Mouse (Mus musculus) embryo, embryonic 10 days (tissue): ENCODE results near the gene Ddx39b.
A peak's percentile ranks its signal among the peaks of the same experiment; 100 is the strongest.
"Not testable (repeated sequence)": the region's sequence is repeated elsewhere in the genome, so short reads cannot be mapped to it uniquely, and the experiment has no call there.

Source experiments
- DNase-seq: peaks from one replicate; pipeline ENCODE4 v3.0.0-alpha.2; 2015; ENCODE audit warnings: low spot score

The Ddx39b gene

GRCm38 (mm10) chr17:35219601-35220041 is 21.9 kb upstream of the Ddx39b start:
- DNase-seq, result no peak

DNA sequence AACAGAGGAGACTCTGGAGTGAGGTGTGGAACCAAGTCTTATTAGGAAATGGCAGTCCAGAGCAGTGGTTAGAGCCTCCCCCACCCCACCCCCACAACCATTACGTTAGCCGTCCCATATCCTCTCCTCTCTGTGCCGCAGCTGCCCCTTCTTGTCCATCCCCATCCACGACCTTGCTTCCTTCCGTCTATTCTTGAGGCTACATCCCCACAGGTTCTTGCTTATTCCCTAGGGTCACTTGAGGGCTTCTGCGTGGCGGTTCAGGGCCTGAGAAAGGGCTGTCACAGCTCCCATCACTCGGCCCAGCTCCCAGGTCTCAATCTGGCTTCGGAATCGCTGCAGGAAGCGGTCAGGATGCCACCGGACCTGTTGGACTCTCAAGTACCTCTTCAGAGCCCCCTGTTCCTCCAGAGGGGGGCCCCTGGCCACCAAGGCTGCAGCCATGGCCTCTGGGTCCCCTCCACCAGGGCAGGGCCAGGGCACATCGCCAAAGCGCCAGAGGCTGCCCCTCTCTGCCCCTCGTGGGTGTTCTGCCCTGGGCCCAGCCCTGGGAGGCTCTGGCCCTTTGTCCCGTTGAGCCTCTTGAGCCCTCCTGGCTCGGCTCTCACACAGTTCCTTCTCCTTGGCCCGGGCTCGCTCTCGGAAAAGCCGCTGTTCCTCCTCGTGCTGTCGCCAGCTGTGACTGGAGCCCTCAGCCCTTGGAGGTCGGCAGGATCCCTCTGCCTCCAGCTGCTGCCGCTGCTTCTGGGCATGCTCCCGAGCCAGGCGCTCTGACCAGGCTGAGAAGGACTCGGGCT is 21.2 kb upstream of the Ddx39b start, which contains the start of gene Gm16181:
Gm16181 (plus strand) TSS at position 679 of the 797 bp plus-strand sequence.
- DNase-seq, result no peak

GRCm38 (mm10) chr17:35222299-35222698 is 19.2 kb upstream of the Ddx39b start:
- no peak for DNase-seq

DNA sequence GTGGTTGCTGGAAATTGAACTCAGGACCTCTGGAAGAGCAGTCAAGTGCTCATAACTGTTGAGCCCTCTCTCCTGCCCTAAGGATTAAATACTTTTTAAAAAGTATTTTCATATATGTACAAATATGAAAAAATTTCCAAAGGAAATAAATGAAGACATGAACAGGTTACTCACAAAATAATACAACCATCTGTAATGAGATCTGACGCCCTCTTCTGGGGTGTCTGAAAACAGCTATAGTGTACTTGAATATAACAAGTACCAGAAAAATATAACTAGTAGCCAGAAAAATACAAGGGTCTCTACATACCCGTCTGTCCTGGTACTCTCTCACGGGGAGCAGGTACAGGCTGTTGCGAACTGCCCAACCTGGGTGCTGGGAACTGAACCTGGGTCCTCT is 16.9 kb upstream of the Ddx39b start:
- DNase-seq, result no peak

DNA sequence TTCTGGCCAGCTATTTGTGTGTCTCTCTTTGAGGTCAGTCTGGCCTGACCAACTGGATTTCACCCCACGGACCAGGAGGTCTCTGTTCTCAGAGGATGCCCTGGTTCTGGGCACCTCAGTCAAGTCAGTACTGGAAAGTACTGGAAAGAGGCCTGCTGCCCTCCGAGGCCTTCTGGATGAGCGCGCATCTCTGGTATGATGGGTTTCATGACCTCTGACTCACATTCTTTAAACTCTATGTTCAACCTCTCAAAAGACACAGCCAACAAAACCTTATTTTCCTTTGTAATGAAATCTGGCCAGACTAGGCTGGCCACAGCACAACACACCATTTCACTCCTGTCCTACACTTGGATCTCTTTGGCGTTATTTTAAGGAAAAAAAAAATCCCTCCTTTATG is 16.1 kb upstream of the Ddx39b start:
- no peak for DNase-seq

GRCm38 (mm10) chr17:35226561-35227046 is 14.9 kb upstream of the Ddx39b start:
- DNase-seq, result no peak

DNA sequence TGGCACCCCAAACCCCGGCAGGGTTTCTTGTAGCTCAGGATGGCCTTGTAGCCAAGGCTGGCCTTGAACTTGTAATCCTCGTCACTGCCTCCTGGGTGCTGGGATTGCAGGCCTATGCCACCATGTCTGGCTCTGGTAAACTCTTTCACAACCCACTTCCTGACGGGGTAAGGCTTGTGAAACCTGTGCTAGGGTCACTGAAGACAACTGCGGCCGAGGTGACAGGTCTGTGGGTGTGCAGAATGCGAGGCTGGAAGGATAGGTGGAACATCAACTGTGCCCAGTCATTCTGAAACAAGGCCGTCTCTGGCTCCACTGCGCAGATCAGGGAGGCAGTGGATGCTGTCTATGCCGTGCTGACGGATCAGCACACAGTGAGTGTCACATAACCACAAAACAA is 10.5 kb upstream of the Ddx39b start:
- no peak for DNase-seq

DNA sequence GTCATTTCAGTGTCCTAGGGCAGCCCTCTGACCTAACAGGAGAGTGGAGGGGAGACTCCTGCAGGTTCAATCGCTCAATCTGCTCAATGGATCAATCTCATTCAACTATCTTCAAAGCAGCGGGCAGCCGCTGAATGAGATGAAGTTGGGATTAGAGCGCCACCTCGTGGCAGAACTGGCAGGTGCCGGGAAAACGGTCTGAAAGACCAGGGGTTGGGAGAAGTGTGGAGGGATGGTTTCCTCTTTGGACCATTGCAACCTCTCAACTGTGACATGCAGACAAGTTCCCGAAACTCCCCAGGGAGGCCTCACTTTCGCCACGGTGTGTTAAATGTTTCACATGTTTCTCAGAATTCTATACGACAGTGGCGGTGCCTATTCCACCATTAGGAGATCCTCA is 9.5 kb upstream of the Ddx39b start:
- DNase-seq, result peak; percentile 89

- DNase-seq, result no peak
Measured at GRCm38 (mm10) chr17:35232659-35233058, 8.9 kb upstream of the Ddx39b start.

GRCm38 (mm10) chr17:35233114-35233980 is 8.2 kb upstream of the Ddx39b start, which contains the start of gene Atp6v1g2:
Atp6v1g2 (plus strand) TSS chr17:35233660.
- no peak for DNase-seq

GRCm38 (mm10) chr17:35234090-35234489 is 7.5 kb upstream of the Ddx39b start:
- DNase-seq, result not testable (repeated sequence)

GRCm38 (mm10) chr17:35234903-35235302 is 6.6 kb upstream of the Ddx39b start:
- peak; percentile 75 for DNase-seq

DNA sequence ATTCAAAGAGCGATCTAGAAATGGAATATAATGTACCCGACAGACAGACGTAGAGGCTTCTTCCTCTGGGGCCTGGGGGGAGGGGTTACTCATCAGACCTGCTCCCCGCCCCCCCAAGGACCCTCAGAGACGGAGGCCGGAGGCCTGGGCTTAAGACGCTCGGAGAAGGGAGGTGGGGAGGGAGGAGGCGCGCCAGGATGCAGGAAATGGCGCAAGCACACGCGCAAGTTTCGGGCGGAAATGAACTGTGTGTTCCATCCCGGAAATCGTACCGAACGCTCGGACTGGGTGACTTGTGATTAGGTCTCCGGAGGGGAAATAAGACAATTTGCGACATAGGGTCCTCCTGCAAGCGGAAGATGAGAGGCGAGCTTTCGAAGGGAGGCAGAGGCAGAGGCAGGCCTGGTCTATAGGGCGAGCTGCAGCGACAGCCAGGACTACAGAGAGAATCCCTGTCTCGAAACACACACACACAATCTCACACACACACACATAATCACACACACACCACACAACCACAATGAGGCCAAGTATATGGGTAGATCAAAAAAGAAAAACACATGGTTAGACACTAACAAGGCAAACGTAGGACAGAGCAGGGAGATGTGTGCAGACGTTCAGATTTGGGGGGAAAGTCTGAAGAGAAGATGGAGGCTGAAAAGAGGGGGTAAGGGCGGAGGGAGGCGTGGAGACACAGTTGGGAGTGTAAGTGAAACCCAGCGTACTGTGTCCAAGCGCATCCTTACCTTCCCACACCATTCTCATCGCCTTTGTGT is 5.7 kb upstream of the Ddx39b start, which contains the start of gene Nfkbil1:
Nfkbil1 (minus strand) TSS at position 179 of the 776 bp plus-strand sequence.
- DNase-seq, result peak; percentile 96

- DNase-seq, result peak; percentile 92
Measured at GRCm38 (mm10) chr17:35236390-35236746, 5.2 kb upstream of the Ddx39b start.

- DNase-seq, result no peak
Measured at GRCm38 (mm10) chr17:35236996-35237395, 4.5 kb upstream of the Ddx39b start.

DNA sequence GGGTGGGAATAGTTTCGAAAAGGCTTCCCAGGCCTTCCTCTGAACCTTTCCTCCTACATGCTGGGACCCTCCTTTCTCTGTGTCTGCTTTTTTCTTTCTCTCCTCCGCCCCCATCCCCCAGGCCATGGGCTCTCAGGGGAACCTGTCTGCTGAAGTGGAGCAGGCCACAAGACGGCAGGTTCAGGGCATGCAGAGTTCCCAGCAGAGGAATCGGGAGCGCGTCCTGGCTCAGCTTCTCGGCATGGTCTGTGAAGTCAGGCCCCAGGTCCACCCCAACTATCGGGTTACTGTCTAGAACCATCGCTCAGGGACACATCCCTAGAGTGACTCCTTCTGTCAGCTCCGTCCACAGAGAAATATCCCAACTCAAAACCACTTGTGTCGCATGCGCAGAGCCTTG is 4.0 kb upstream of the Ddx39b start:
- DNase-seq, result no peak

- no peak for DNase-seq
Measured at GRCm38 (mm10) chr17:35239700-35240099, 1.8 kb upstream of the Ddx39b start.

DNA sequence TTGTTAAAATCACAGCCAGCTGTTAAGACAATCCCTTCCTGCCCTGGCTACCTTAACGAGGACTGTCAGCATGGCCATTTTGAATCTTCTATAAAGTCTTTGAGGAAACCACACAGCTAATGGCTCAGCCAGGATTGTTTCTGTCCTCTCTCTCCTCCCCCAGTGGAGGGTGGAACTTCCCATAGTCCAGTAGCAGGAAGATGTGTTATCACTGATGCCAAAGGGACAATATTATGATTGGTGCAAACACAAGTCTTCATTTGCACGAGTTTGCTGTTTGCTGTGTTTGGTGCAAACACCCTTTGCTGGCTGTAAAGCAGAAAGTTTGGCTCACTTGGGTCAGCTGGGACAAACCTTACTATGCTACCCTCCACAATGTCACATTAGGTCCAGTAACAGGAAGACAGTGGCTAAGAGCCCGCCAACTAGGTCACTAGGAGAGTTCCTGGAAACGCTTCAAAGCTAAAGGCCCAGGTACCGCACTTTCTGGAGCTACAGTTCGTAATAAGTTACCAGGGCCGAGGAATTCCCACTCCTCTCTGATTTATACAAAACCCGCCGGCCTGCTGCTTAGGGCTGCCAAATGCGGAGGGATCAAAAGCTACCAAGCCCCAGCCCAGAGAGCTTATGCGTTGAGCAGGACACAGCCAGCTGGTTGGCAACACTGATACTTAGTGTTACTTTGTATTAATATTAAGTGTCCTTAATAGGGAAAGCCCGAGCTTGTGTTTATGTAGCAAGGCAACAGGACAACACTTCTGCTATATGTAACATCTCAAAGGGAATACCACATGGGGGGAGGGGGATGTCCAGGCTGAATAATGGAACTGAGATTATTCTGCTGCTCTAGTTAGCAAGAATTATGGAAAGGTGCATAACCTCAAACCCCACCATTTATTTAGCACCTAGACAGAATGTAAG is 902 bp upstream of the Ddx39b start:
- no peak for DNase-seq

DNA sequence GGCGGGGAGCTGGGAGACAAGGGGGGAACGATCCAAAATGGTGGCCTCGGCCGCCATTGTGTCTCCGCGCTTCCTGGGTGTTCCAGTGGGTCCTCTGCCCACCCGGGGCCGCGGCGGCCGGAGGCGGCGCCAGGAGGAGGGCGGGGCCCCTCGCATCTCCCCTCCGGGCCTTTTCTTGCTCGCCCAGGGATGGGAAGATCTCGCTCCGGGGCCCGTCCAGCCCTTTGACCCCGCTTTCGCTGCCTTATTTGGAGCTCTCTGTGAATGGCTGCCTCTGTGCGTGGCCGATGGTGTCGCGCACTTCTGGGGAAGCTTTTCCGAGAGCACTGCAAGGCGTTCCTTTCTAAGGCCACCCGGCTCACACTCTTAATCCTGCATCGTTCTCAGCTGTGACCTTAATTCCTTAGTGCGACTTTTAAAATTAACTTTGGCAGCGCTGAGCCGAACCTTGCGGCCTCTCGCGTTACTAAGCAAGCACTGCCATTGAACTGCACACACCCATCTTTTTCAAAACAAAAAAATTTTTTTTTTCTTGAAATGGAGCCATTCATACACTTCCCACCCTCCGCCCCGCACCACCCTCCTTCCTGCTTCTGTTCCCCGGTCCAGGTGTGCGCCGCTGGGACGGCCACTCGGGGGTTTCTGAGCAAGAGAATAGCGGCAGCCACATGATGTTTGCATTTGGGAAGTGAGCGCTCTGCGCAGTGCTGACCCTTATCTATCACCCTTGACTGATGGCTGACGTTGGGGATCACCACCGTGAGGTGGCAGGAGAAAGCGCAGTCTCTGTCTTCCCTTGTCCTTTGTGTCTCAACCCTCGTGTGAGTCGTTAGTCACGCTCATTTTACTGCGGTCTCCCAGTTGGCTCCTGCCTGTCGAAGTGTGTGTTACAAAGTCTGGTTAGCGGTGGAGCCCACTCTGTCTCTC is 732 bp downstream of the Ddx39b start:
- DNase-seq, result peak; percentile 84

DNA sequence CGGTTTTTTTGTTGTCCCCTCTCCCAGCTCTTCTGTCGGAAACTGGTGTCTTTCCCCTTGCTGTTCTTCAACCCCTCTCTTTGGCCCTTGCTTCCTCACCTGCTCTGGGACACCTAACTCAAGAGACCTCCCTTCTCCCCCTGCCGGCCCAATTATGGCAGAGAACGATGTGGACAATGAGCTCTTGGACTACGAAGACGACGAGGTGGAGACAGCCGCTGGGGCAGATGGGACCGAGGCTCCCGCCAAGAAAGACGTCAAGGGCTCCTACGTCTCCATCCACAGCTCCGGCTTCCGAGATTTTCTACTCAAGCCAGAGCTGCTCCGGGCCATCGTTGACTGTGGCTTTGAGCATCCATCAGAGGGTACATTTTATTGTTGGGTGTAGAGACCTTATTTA is 1.5 kb downstream of the Ddx39b start:
- no peak for DNase-seq
